Mouse (Mus musculus): ENCODE measurements around the gene Ugt1a7c. TPM values are rescaled to one million over a fixed set of nuclear protein-coding genes. Genes with fewer than 3 reads are reported as not detected.

Ugt1a7c gene
- polyA plus RNA-seq, 1 experiment from 2014 or later, result 0.72 TPM

- Histone ChIP-seq H3K4me3 (ENCODE audit: low read depth, low read length) (no peak overlapping the region), H3K27me3 (ENCODE audit: control insufficient read depth, insufficient read depth, low read length) (no peaks in the 10 kb centered on the region), H3K36me3 (ENCODE audit: control insufficient read depth, insufficient read depth, low read length) (no peaks in the 10 kb centered on the region), H3K4me1 (replicated peaks; ENCODE audit: control insufficient read depth, insufficient read depth, low read length) (no peaks in the 10 kb centered on the region), H3K9me3 (ENCODE audit: control insufficient read depth, low read length) (no peaks in the 10 kb centered on the region), H3K27ac (ENCODE audit: low read depth, low read length) (no peak overlapping the region), H3K4me2 (ENCODE audit: low read depth, low read length, severe bottlenecking) (no peak overlapping the region), H3K9ac (ENCODE audit: low read length) (no peak overlapping the region)
- ATAC-seq (replicated peaks; ENCODE audit: low FRiP score) (no peak), DNase-seq (ENCODE audit: low spot score) (no peak)
- WGBS, result 93% methylated on average over 1 of the region's 1 CpGs
Measured at GRCm38 (mm10) chr1:88195687-88196086, 100.8 kb downstream of the Ugt1a7c start.

DNA sequence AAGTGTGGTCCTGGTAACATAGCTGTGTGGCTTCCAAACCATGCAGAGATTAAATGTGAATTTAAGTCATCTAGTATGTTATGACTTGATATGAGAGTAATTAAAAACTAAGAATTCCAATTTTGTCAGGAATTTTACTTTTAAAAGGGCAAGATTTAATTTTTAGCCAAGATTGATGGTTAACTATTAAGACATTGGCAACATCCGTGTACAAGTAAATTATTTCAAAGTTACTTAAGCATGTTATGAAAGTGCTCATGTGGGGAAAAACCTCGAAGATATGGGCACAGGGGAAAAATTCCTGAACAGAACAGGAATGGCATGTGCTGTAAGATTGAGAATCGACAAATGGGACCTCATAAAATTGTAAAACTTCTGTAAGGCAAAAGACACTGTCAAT is 102.6 kb downstream of the Ugt1a7c start:
- Histone ChIP-seq H3K36me3 (ENCODE audit: control insufficient read depth, insufficient read depth, low read length) (no peaks in the 10 kb centered on the region), H3K4me2 (ENCODE audit: low read depth, low read length, severe bottlenecking) (no peak overlapping the region), H3K9me3 (ENCODE audit: control insufficient read depth, low read length) (no peaks in the 10 kb centered on the region), H3K27ac (ENCODE audit: low read depth, low read length) (no peak overlapping the region), H3K27me3 (ENCODE audit: control insufficient read depth, insufficient read depth, low read length) (no peaks in the 10 kb centered on the region), H3K9ac (ENCODE audit: low read length) (no peak overlapping the region), H3K4me1 (replicated peaks; ENCODE audit: control insufficient read depth, insufficient read depth, low read length) (no peaks in the 10 kb centered on the region), H3K4me3 (ENCODE audit: low read depth, low read length) (no peak overlapping the region)
- no peak for DNase-seq (ENCODE audit: low spot score)
- no peak for ATAC-seq (replicated peaks; ENCODE audit: low FRiP score)
- WGBS, result 77% methylated on average over 3 of the region's 3 CpGs

- peaks cover 6% of the 10 kb centered on the region; the same call in 1 of the 2 replicates for H3K9me3 ChIP-seq (ENCODE audit: control insufficient read depth, low read length)
- no peak overlapping the region for H3K9ac ChIP-seq (ENCODE audit: low read length)
- no peaks in the 10 kb centered on the region for H3K36me3 ChIP-seq (ENCODE audit: control insufficient read depth, insufficient read depth, low read length)
- H3K4me1 ChIP-seq (replicated peaks; ENCODE audit: control insufficient read depth, insufficient read depth, low read length), result no peaks in the 10 kb centered on the region
- no peak overlapping the region for H3K4me3 ChIP-seq (ENCODE audit: low read depth, low read length)
- no peak overlapping the region for H3K27ac ChIP-seq (ENCODE audit: low read depth, low read length)
- WGBS, result 69% methylated on average over 2 of the region's 2 CpGs
- DNase-seq (ENCODE audit: low spot score) (no peak), ATAC-seq (replicated peaks; ENCODE audit: low FRiP score) (no peak)
- no peak overlapping the region for H3K4me2 ChIP-seq (ENCODE audit: low read depth, low read length, severe bottlenecking)
- no peaks in the 10 kb centered on the region for H3K27me3 ChIP-seq (ENCODE audit: control insufficient read depth, insufficient read depth, low read length)
Measured at GRCm38 (mm10) chr1:88199996-88200395, 105.1 kb downstream of the Ugt1a7c start.

- WGBS, result 84% methylated on average over 7 of the region's 7 CpGs
- peaks cover 9% of the 10 kb centered on the region; the same call in 1 of the 2 replicates for H3K9me3 ChIP-seq (ENCODE audit: control insufficient read depth, low read length)
- H3K27me3 ChIP-seq (ENCODE audit: control insufficient read depth, insufficient read depth, low read length), result no peaks in the 10 kb centered on the region
- no peak within 1 kb of the TSS for H3K4me2 ChIP-seq (ENCODE audit: low read depth, low read length, severe bottlenecking)
- ATAC-seq (replicated peaks; ENCODE audit: low FRiP score) (no peak), DNase-seq (ENCODE audit: low spot score) (no peak)
- H3K36me3 ChIP-seq (ENCODE audit: control insufficient read depth, insufficient read depth, low read length), result no peaks in the 10 kb centered on the region
- no peak within 1 kb of the TSS for H3K9ac ChIP-seq (ENCODE audit: low read length)
- H3K4me1 ChIP-seq (replicated peaks; ENCODE audit: control insufficient read depth, insufficient read depth, low read length), result 0 out of 2 replicates have a peak, but pooled peaks cover 3% of the 10 kb centered on the region
- no peak within 1 kb of the TSS for H3K27ac ChIP-seq (ENCODE audit: low read depth, low read length)
- H3K4me3 ChIP-seq (ENCODE audit: low read depth, low read length), result no peak within 1 kb of the TSS
Measured at GRCm38 (mm10) chr1:88200456-88200855, 105.6 kb downstream of the Ugt1a7c start, which contains the start of gene Ugt1a2. Ugt1a2 (plus strand) TSS chr1:88200601.

- H3K27ac ChIP-seq (ENCODE audit: low read depth, low read length), result no peak within 1 kb of the TSS
- DNase-seq (ENCODE audit: low spot score) (peak; percentile 91), ATAC-seq (replicated peaks; ENCODE audit: low FRiP score) (peak; percentile 100)
- WGBS, result 6% methylated on average over 58 of the region's 62 CpGs
- H3K4me3 ChIP-seq (ENCODE audit: low read depth, low read length), result peak within 1 kb of the TSS; percentile 42
- peak within 1 kb of the TSS; percentile 75 for H3K9ac ChIP-seq (ENCODE audit: low read length)
- 0 out of 2 replicates have a peak, but pooled peaks cover 3% of the 10 kb centered on the region for H3K4me1 ChIP-seq (replicated peaks; ENCODE audit: control insufficient read depth, insufficient read depth, low read length)
- no peaks in the 10 kb centered on the region for H3K36me3 ChIP-seq (ENCODE audit: control insufficient read depth, insufficient read depth, low read length)
- no peaks in the 10 kb centered on the region for H3K27me3 ChIP-seq (ENCODE audit: control insufficient read depth, insufficient read depth, low read length)
- H3K9me3 ChIP-seq (ENCODE audit: control insufficient read depth, low read length), result peaks cover 9% of the 10 kb centered on the region; the same call in 1 of the 2 replicates
- H3K4me2 ChIP-seq (ENCODE audit: low read depth, low read length, severe bottlenecking), result peak within 1 kb of the TSS; percentile 72
Measured at GRCm38 (mm10) chr1:88205294-88205922, 110.5 kb downstream of the Ugt1a7c start, which contains the start of gene Dnajb3. Dnajb3 (minus strand) TSS chr1:88205782.

- Histone ChIP-seq H3K27me3 (ENCODE audit: control insufficient read depth, insufficient read depth, low read length) (no peaks in the 10 kb centered on the region), H3K9ac (ENCODE audit: low read length) (no peak overlapping the region), H3K4me3 (ENCODE audit: low read depth, low read length) (no peak overlapping the region), H3K36me3 (ENCODE audit: control insufficient read depth, insufficient read depth, low read length) (no peaks in the 10 kb centered on the region), H3K4me2 (ENCODE audit: low read depth, low read length, severe bottlenecking) (no peak overlapping the region), H3K27ac (ENCODE audit: low read depth, low read length) (no peak overlapping the region), H3K4me1 (replicated peaks; ENCODE audit: control insufficient read depth, insufficient read depth, low read length) (0 out of 2 replicates have a peak, but pooled peaks cover 3% of the 10 kb centered on the region), H3K9me3 (ENCODE audit: control insufficient read depth, low read length) (peaks cover 16% of the 10 kb centered on the region)
- no peak for DNase-seq (ENCODE audit: low spot score)
- WGBS, result 75% methylated on average over 2 of the region's 2 CpGs
- ATAC-seq (replicated peaks; ENCODE audit: low FRiP score), result no peak
Measured at GRCm38 (mm10) chr1:88206843-88207479, 112.1 kb downstream of the Ugt1a7c start.

DNA sequence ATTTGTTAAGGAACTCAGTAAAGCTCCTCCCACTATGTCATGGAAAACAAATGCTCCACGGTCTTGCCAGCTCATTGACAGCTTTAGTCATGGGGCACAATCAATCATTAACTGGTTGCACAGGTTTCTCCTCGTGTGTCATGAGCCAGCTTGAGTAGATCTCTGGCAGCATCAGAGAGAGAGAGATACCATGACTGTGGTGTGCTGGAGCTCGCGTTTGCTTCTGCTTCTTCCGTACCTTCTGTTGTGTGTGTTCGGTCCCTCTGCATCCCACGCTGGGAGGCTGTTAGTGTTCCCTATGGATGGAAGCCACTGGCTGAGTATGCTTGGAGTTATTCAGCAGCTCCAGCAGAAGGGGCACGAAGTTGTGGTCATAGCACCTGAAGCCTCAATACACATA is 117.0 kb downstream of the Ugt1a7c start, which contains the start of gene Ugt1a1:
Ugt1a1 (plus strand) TSS at position 148 of the 400 bp plus-strand sequence.
- no peak within 1 kb of the TSS for H3K4me2 ChIP-seq (ENCODE audit: low read depth, low read length, severe bottlenecking)
- H3K9ac ChIP-seq (ENCODE audit: low read length), result no peak within 1 kb of the TSS
- H3K4me1 ChIP-seq (replicated peaks; ENCODE audit: control insufficient read depth, insufficient read depth, low read length), result no peaks in the 10 kb centered on the region
- DNase-seq (ENCODE audit: low spot score) (peak; percentile 59), ATAC-seq (replicated peaks; ENCODE audit: low FRiP score) (0 out of 2 replicates have a peak, but pooled peaks have one; percentile 4)
- 68% methylated on average over 8 of the region's 8 CpGs for WGBS
- H3K27ac ChIP-seq (ENCODE audit: low read depth, low read length), result no peak within 1 kb of the TSS
- no peak within 1 kb of the TSS for H3K4me3 ChIP-seq (ENCODE audit: low read depth, low read length)
- no peaks in the 10 kb centered on the region for H3K27me3 ChIP-seq (ENCODE audit: control insufficient read depth, insufficient read depth, low read length)
- peaks cover 51% of the 10 kb centered on the region for H3K9me3 ChIP-seq (ENCODE audit: control insufficient read depth, low read length)
- no peaks in the 10 kb centered on the region for H3K36me3 ChIP-seq (ENCODE audit: control insufficient read depth, insufficient read depth, low read length)

- no peak overlapping the region for H3K27ac ChIP-seq (ENCODE audit: low read depth, low read length)
- peak; percentile 16 for ATAC-seq (replicated peaks; ENCODE audit: low FRiP score)
- no peak overlapping the region for H3K4me3 ChIP-seq (ENCODE audit: low read depth, low read length)
- peaks cover 58% of the 10 kb centered on the region for H3K9me3 ChIP-seq (ENCODE audit: control insufficient read depth, low read length)
- no peaks in the 10 kb centered on the region for H3K4me1 ChIP-seq (replicated peaks; ENCODE audit: control insufficient read depth, insufficient read depth, low read length)
- H3K27me3 ChIP-seq (ENCODE audit: control insufficient read depth, insufficient read depth, low read length), result no peaks in the 10 kb centered on the region
- WGBS, result 61% methylated on average over 8 of the region's 8 CpGs
- H3K36me3 ChIP-seq (ENCODE audit: control insufficient read depth, insufficient read depth, low read length), result no peaks in the 10 kb centered on the region
- DNase-seq (ENCODE audit: low spot score), result peak; percentile 55
- no peak overlapping the region for H3K9ac ChIP-seq (ENCODE audit: low read length)
- H3K4me2 ChIP-seq (ENCODE audit: low read depth, low read length, severe bottlenecking), result no peak overlapping the region
Measured at GRCm38 (mm10) chr1:88212341-88213045, 117.6 kb downstream of the Ugt1a7c start.

Measured in forebrain, embryonic 11.5 days (tissue).